Mouse (Mus musculus): ENCODE data around the gene Gm2007.
"Not testable (repeated sequence)": the region's sequence is repeated elsewhere in the genome, so short reads cannot be mapped to it uniquely, and the experiment has no call there.

The Gm2007 gene

DNA sequence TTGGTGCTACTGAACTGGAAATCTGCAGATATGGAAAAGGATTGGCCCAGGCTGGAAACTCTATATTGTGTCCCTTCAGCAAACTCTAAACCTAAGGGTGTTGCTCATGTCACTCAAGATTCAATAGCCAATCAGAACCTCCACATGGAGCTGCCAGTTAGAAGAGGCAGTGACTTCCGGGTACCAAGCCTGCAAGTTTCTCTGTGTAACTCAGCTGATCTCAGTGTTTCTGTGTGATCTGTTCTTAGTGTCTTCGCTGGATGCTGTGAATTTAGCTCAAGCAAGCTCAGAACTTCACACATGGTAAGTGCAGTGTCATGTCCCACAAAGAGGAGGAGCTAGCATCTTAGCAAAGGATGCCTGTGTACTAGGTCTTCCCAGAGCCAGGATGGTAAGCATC lies at the start of gene Gm2007:
Gene Gm2007, plus strand, starts transcription at position 301 of the 400 bp plus-strand sequence.
- DNase-seq (ENCODE audit: low read depth, low spot score) = not testable (repeated sequence)

DNA sequence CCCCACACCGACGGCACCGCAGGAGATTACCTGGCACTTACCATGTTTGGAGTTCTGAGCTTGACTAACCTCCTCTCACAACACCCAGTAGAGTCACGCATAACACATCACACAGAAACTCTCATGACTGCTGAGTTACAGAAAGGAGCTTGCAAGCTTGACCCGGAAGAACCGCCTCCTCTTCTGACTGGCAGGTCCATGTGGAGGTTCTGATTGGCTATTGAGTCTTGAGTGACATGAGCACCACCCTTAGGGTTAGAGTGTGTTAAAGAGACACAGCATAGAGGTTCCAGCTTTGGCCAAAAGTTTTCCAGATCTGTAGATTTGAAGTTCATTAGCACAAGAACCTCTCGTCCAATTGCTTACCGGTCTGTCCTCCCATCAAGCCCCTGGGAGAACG lies 37.8 kb upstream of the Gm2007 start, which contains the start of gene Zfp969:
Gene Zfp969, minus strand, starts transcription at position 101 of the 400 bp plus-strand sequence.
- DNase-seq (ENCODE audit: low read depth, low spot score) = not testable (repeated sequence)

DNA sequence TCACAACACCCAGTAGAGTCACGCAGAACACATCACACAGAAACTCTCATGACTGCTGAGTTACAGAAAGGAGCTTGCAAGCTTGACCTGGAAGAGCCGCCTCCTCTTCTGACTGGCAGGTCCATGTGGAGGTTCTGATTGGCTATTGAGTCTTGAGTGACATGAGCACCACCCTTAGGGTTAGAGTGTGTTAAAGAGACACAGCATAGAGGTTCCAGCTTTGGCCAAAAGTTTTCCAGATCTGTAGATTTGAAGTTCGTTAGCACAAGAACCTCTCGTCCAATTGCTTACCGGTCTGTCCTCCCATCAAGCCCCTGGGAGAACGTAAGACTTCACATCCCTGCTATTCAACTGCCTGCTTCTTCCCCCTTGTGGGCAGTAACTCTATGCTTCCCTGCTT lies 59.7 kb downstream of the Gm2007 start, which contains the start of gene Gm14288:
Gene Gm14288, minus strand, starts transcription at position 101 of the 400 bp plus-strand sequence.
- not testable (repeated sequence) for DNase-seq (ENCODE audit: low read depth, low spot score)

All from ZHBTc4 (cell line).